Mouse (Mus musculus): ENCODE results near the gene Oas3.

GRCm38 (mm10) chr5:120706976-120707375 lies 70.5 kb downstream of the Oas3 start:
- TF ChIP-seq GATA1 (IDR thresholded peaks at IDR 0.05; ENCODE audit: low read length), result no peak
- TF ChIP-seq TAL1 (IDR thresholded peaks at IDR 0.05; ENCODE audit: low read length), result no peak
